Mouse (Mus musculus) stomach, embryonic 15.5 days (tissue): ENCODE measurements around the gene Gpn3. TPM values are rescaled to one million over a fixed set of nuclear protein-coding genes. Genes with fewer than 3 reads are reported as not detected.
A peak's percentile ranks its signal among the peaks of the same experiment; 100 is the strongest.
"Not testable (repeated sequence)": the region's sequence is repeated elsewhere in the genome, so short reads cannot be mapped to it uniquely, and the experiment has no call there.

Experiments
- ATAC-seq: fragments of 200-750 bp; cut with Nextera tagmentation; 2 replicates; pipeline ENCODE4 v1.8.0; 2017; ENCODE audit warnings: low read depth, moderate number of reproducible peaks, moderate TSS enrichment; ENCODE audit not compliant: insufficient read depth, low FRiP score
- H3K27ac ChIP-seq: fragments of 300-500 bp; sonication (generic); 2 replicates; pipeline ENCODE4 v1.5.1; 2015; ENCODE audit warnings: mild to moderate bottlenecking, inconsistent platforms
- H3K27me3 ChIP-seq: fragments of 300-500 bp; sonication (generic); replicated peaks from 2 replicates; pipeline ENCODE4 v1.6.1; 2015; ENCODE audit warnings: inconsistent platforms
- H3K36me3 ChIP-seq: fragments of 300-500 bp; sonication (generic); 2 replicates; pipeline ENCODE4 v1.6.1; 2015; ENCODE audit warnings: inconsistent platforms
- H3K4me1 ChIP-seq: fragments of 300-500 bp; sonication (generic); 2 replicates; pipeline ENCODE4 v1.6.1; 2015; ENCODE audit warnings: inconsistent platforms
- H3K4me2 ChIP-seq: fragments of 300-500 bp; sonication (generic); 2 replicates; pipeline ENCODE4 v1.6.1; 2015; ENCODE audit warnings: mild to moderate bottlenecking, inconsistent platforms
- H3K4me3 ChIP-seq: fragments of 300-500 bp; sonication (generic); replicated peaks from 2 replicates; pipeline ENCODE4 v1.5.1; 2015; ENCODE audit warnings: inconsistent platforms
- H3K9ac ChIP-seq: fragments of 300-500 bp; sonication (generic); 2 replicates; pipeline ENCODE4 v1.6.1; 2015; ENCODE audit warnings: inconsistent platforms
- H3K9me3 ChIP-seq: fragments of 300-500 bp; sonication (generic); 2 replicates; pipeline ENCODE4 v1.6.1; 2016; ENCODE audit warnings: inconsistent platforms
- WGBS: fragments of 180-500 bp; shearing (Covaris S2); methylation state at CpG from one replicate; pipeline ENCODE4 v1.1.7; 2015; 5-methylcytosine and 5-hydroxymethylcytosine counted together
- polyA plus RNA-seq: library from polyadenylated mRNA; unstranded; fragments of >200 nt; fragmentation: Nextera tagmentation; extraction: Ambion mirVana; gene quantifications from 2 replicates; pipeline ENCODE4 v1.2.1, GENCODE M21; 2015

Gpn3 gene
- polyA plus RNA-seq, 1 experiment from 2014 or later = 69.5 TPM

- H3K4me1 ChIP-seq = peaks cover 7% of the 10 kb centered on the region
- no peak overlapping the region for H3K4me2 ChIP-seq
- 88% methylated on average over 19 of the region's 19 CpGs for WGBS
- no peak overlapping the region for H3K4me3 ChIP-seq
- no peak overlapping the region for H3K27ac ChIP-seq
- H3K27me3 ChIP-seq = no peaks in the 10 kb centered on the region
- H3K36me3 ChIP-seq = peaks cover 28% of the 10 kb centered on the region
- H3K9ac ChIP-seq = no peak overlapping the region
- no peak for ATAC-seq
- H3K9me3 ChIP-seq = no peaks in the 10 kb centered on the region
These were observed 38.3 kb downstream of the Gpn3 start for GRCm38 (mm10) chr5:122409692-122410645.

- Histone ChIP-seq H3K4me3 (no peak overlapping the region), H3K4me1 (peaks cover 7% of the 10 kb centered on the region), H3K9ac (no peak overlapping the region), H3K4me2 (no peak overlapping the region), H3K27ac (no peak overlapping the region), H3K36me3 (peaks cover 9% of the 10 kb centered on the region), H3K27me3 (no peaks in the 10 kb centered on the region), H3K9me3 (no peaks in the 10 kb centered on the region)
- 48% methylated on average over 5 of the region's 5 CpGs for WGBS
- ATAC-seq = no peak
These were observed 40.2 kb downstream of the Gpn3 start for GRCm38 (mm10) chr5:122411892-122412291.

- Histone ChIP-seq H3K9me3 (no peaks in the 10 kb centered on the region), H3K36me3 (peaks cover 8% of the 10 kb centered on the region; the same call in 1 of the 2 replicates), H3K27me3 (no peaks in the 10 kb centered on the region), H3K27ac (0 out of 2 replicates have a peak overlapping the region, but pooled peaks have one; percentile 21), H3K9ac (no peak overlapping the region), H3K4me2 (no peak overlapping the region), H3K4me3 (no peak overlapping the region), H3K4me1 (peaks cover 7% of the 10 kb centered on the region)
- no peak for ATAC-seq
- WGBS = 44% methylated on average over 6 of the region's 6 CpGs
These were observed 41.1 kb downstream of the Gpn3 start for GRCm38 (mm10) chr5:122412826-122413225.

- Histone ChIP-seq H3K4me3 (no peak overlapping the region), H3K27me3 (no peaks in the 10 kb centered on the region), H3K27ac (no peak overlapping the region), H3K9ac (no peak overlapping the region), H3K36me3 (peaks cover 8% of the 10 kb centered on the region; the same call in 1 of the 2 replicates), H3K4me2 (no peak overlapping the region), H3K9me3 (no peaks in the 10 kb centered on the region), H3K4me1 (peaks cover 7% of the 10 kb centered on the region)
- 81% methylated on average over 5 of the region's 5 CpGs for WGBS
- no peak for ATAC-seq
These were observed 42.7 kb downstream of the Gpn3 start for GRCm38 (mm10) chr5:122414351-122414750.

GRCm38 (mm10) chr5:122415465-122415864 is 43.8 kb downstream of the Gpn3 start:
- Histone ChIP-seq H3K36me3 (no peaks in the 10 kb centered on the region), H3K9ac (no peak overlapping the region), H3K27ac (no peak overlapping the region), H3K4me3 (no peak overlapping the region), H3K4me2 (no peak overlapping the region), H3K4me1 (peaks cover 7% of the 10 kb centered on the region), H3K9me3 (no peaks in the 10 kb centered on the region), H3K27me3 (no peaks in the 10 kb centered on the region)
- 0 out of 2 replicates have a peak, but pooled peaks have one; percentile 14 for ATAC-seq
- WGBS = 85% methylated on average over 12 of the region's 12 CpGs

- H3K4me1 ChIP-seq = peaks cover 13% of the 10 kb centered on the region
- H3K4me2 ChIP-seq, ATAC-seq, H3K27ac ChIP-seq, H3K27me3 ChIP-seq, H3K9me3 ChIP-seq, H3K9ac ChIP-seq, H3K36me3 ChIP-seq, H3K4me3 ChIP-seq: not testable (repeated sequence)
- WGBS = 56% methylated on average over 4 of the region's 4 CpGs
These were observed 49.0 kb downstream of the Gpn3 start for GRCm38 (mm10) chr5:122420676-122421075.

- no peaks in the 10 kb centered on the region for H3K27me3 ChIP-seq
- H3K4me1 ChIP-seq = peaks cover 13% of the 10 kb centered on the region
- peak within 1 kb of the TSS; percentile 92 for H3K27ac ChIP-seq
- H3K9me3 ChIP-seq = no peaks in the 10 kb centered on the region
- peak within 1 kb of the TSS; percentile 99 for H3K4me3 ChIP-seq
- ATAC-seq = peak; percentile 21
- H3K9ac ChIP-seq = peak within 1 kb of the TSS; percentile 87
- H3K36me3 ChIP-seq = no peaks in the 10 kb centered on the region
- WGBS = 16% methylated on average over 17 of the region's 17 CpGs
- H3K4me2 ChIP-seq = peak within 1 kb of the TSS; percentile 96
These were observed 49.8 kb downstream of the Gpn3 start, which contains the start of gene Anapc7 for GRCm38 (mm10) chr5:122421271-122422068. Anapc7 (plus strand) TSS chr5:122421693.

- Histone ChIP-seq H3K4me2 (peak overlapping the region; percentile 96), H3K27ac (peak overlapping the region; percentile 92), H3K27me3 (no peaks in the 10 kb centered on the region), H3K4me1 (peaks cover 13% of the 10 kb centered on the region), H3K4me3 (peak overlapping the region; percentile 99), H3K9me3 (no peaks in the 10 kb centered on the region), H3K9ac (peak overlapping the region; percentile 87), H3K36me3 (no peaks in the 10 kb centered on the region)
- ATAC-seq = peak; percentile 87
- whole genome bisulfite sequencing = under 1% methylated on average over 73 of the region's 73 CpGs
These were observed 50.6 kb downstream of the Gpn3 start for GRCm38 (mm10) chr5:122422071-122422964.

- Histone ChIP-seq H3K27ac (no peak overlapping the region), H3K9me3 (no peaks in the 10 kb centered on the region), H3K36me3 (peaks cover 3% of the 10 kb centered on the region; the same call in 1 of the 2 replicates), H3K4me1 (peaks cover 13% of the 10 kb centered on the region), H3K27me3 (no peaks in the 10 kb centered on the region), H3K4me2 (peak overlapping the region; percentile 96), H3K4me3 (peak overlapping the region; percentile 99), H3K9ac (peak overlapping the region; percentile 87)
- ATAC-seq = no peak
- WGBS = 26% methylated on average over 15 of the region's 15 CpGs
These were observed 51.4 kb downstream of the Gpn3 start for GRCm38 (mm10) chr5:122423083-122423482.

GRCm38 (mm10) chr5:122425550-122425949 is 53.9 kb downstream of the Gpn3 start:
- Histone ChIP-seq H3K4me1 (peaks cover 13% of the 10 kb centered on the region), H3K9me3 (no peaks in the 10 kb centered on the region), H3K27ac (no peak overlapping the region), H3K9ac (no peak overlapping the region), H3K4me3 (no peak overlapping the region), H3K36me3 (peaks cover 21% of the 10 kb centered on the region; the same call in 1 of the 2 replicates), H3K4me2 (no peak overlapping the region), H3K27me3 (no peaks in the 10 kb centered on the region)
- 72% methylated on average over 2 of the region's 2 CpGs for WGBS
- ATAC-seq = no peak
